Mouse (Mus musculus): ENCODE measurements at regions not wholly inside any gene's neighbourhood (a gene's known extent, or its start where the extent isn't known, plus 50 kb on each side); places are given as distances from the start of the nearest gene placed in this dataset.

GRCm38 (mm10) chr7:64078646-64079045, 75.0 kb upstream of the Trpm1 start:
- Histone ChIP-seq H3K4me3 (ENCODE audit: insufficient read depth, low read depth, low read length) (no peak overlapping the region), H3K27ac (ENCODE audit: insufficient read depth, low read depth, low read length) (no peak overlapping the region), H3K4me1 (ENCODE audit: control insufficient read depth, insufficient read depth, low read length) (no peaks in the 10 kb centered on the region)
- TF ChIP-seq CTCF (IDR thresholded peaks at IDR 0.05; ENCODE audit: insufficient read depth, low read depth, low read length): no peak
- 70% methylated on average over 1 of the region's 1 CpGs for WGBS

GRCm38 (mm10) chr7:64077526-64077925, 76.1 kb upstream of the Trpm1 start:
- Histone ChIP-seq H3K27ac (ENCODE audit: insufficient read depth, low read depth, low read length) (no peak overlapping the region), H3K4me3 (ENCODE audit: insufficient read depth, low read depth, low read length) (no peak overlapping the region), H3K4me1 (ENCODE audit: control insufficient read depth, insufficient read depth, low read length) (no peaks in the 10 kb centered on the region)
- WGBS: 70% methylated on average over 4 of the region's 4 CpGs
- no peak for TF ChIP-seq POLR2A (IDR thresholded peaks at IDR 0.05; ENCODE audit: insufficient read depth, low read depth, low read length)

GRCm38 (mm10) chr7:64076764-64077360, 76.8 kb upstream of the Trpm1 start:
- H3K4me3 ChIP-seq (ENCODE audit: insufficient read depth, low read depth, low read length): no peak overlapping the region
- no peaks in the 10 kb centered on the region for H3K4me1 ChIP-seq (ENCODE audit: control insufficient read depth, insufficient read depth, low read length)
- TF ChIP-seq CTCF (IDR thresholded peaks at IDR 0.05; ENCODE audit: insufficient read depth, low read depth, low read length): no peak
- TF ChIP-seq POLR2A (IDR thresholded peaks at IDR 0.05; ENCODE audit: insufficient read depth, low read depth, low read length): no peak
- 85% methylated on average over 4 of the region's 4 CpGs for WGBS
- no peak overlapping the region for H3K27ac ChIP-seq (ENCODE audit: insufficient read depth, low read depth, low read length)

GRCm38 (mm10) chr7:64075696-64076313, 77.8 kb upstream of the Trpm1 start:
- no peak for TF ChIP-seq POLR2A (IDR thresholded peaks at IDR 0.05; ENCODE audit: insufficient read depth, low read depth, low read length)
- no peak for TF ChIP-seq CTCF (IDR thresholded peaks at IDR 0.05; ENCODE audit: insufficient read depth, low read depth, low read length)
- Histone ChIP-seq H3K4me3 (ENCODE audit: insufficient read depth, low read depth, low read length) (no peak overlapping the region), H3K4me1 (ENCODE audit: control insufficient read depth, insufficient read depth, low read length) (no peaks in the 10 kb centered on the region), H3K27ac (ENCODE audit: insufficient read depth, low read depth, low read length) (no peak overlapping the region)
- 100% methylated on average over 1 of the region's 1 CpGs for WGBS

- TF ChIP-seq POLR2A (IDR thresholded peaks at IDR 0.05; ENCODE audit: insufficient read depth, low read depth, low read length) (no peak), CTCF (IDR thresholded peaks at IDR 0.05; ENCODE audit: insufficient read depth, low read depth, low read length) (no peak)
- no peak overlapping the region for H3K27ac ChIP-seq (ENCODE audit: insufficient read depth, low read depth, low read length)
- H3K4me3 ChIP-seq (ENCODE audit: insufficient read depth, low read depth, low read length): no peak overlapping the region
- WGBS: 94% methylated on average over 4 of the region's 4 CpGs
- no peaks in the 10 kb centered on the region for H3K4me1 ChIP-seq (ENCODE audit: control insufficient read depth, insufficient read depth, low read length)
These were observed 78.9 kb upstream of the Trpm1 start for GRCm38 (mm10) chr7:64074661-64075234.

- WGBS: 88% methylated on average over 4 of the region's 4 CpGs
- H3K27ac ChIP-seq (ENCODE audit: insufficient read depth, low read depth, low read length): no peak overlapping the region
- TF ChIP-seq CTCF (IDR thresholded peaks at IDR 0.05; ENCODE audit: insufficient read depth, low read depth, low read length) (no peak), POLR2A (IDR thresholded peaks at IDR 0.05; ENCODE audit: insufficient read depth, low read depth, low read length) (no peak)
- H3K4me3 ChIP-seq (ENCODE audit: insufficient read depth, low read depth, low read length): no peak overlapping the region
- H3K4me1 ChIP-seq (ENCODE audit: control insufficient read depth, insufficient read depth, low read length): no peaks in the 10 kb centered on the region
These were observed 79.4 kb upstream of the Trpm1 start for GRCm38 (mm10) chr7:64074186-64074585.

GRCm38 (mm10) chr7:64073781-64074180, 79.9 kb upstream of the Trpm1 start:
- Histone ChIP-seq H3K4me3 (ENCODE audit: insufficient read depth, low read depth, low read length) (no peak overlapping the region), H3K4me1 (ENCODE audit: control insufficient read depth, insufficient read depth, low read length) (no peaks in the 10 kb centered on the region), H3K27ac (ENCODE audit: insufficient read depth, low read depth, low read length) (no peak overlapping the region)
- TF ChIP-seq POLR2A (IDR thresholded peaks at IDR 0.05; ENCODE audit: insufficient read depth, low read depth, low read length): no peak
- no peak for TF ChIP-seq CTCF (IDR thresholded peaks at IDR 0.05; ENCODE audit: insufficient read depth, low read depth, low read length)
- WGBS: 92% methylated on average over 3 of the region's 3 CpGs

GRCm38 (mm10) chr7:64070930-64071329, 82.7 kb upstream of the Trpm1 start:
- no peak overlapping the region for H3K4me3 ChIP-seq (ENCODE audit: insufficient read depth, low read depth, low read length)
- no peak overlapping the region for H3K27ac ChIP-seq (ENCODE audit: insufficient read depth, low read depth, low read length)
- TF ChIP-seq POLR2A (IDR thresholded peaks at IDR 0.05; ENCODE audit: insufficient read depth, low read depth, low read length): no peak
- TF ChIP-seq CTCF (IDR thresholded peaks at IDR 0.05; ENCODE audit: insufficient read depth, low read depth, low read length): no peak
- WGBS: 82% methylated on average over 5 of the region's 5 CpGs
- no peaks in the 10 kb centered on the region for H3K4me1 ChIP-seq (ENCODE audit: control insufficient read depth, insufficient read depth, low read length)

GRCm38 (mm10) chr7:64065529-64066247, 87.9 kb upstream of the Trpm1 start:
- TF ChIP-seq CTCF (IDR thresholded peaks at IDR 0.05; ENCODE audit: insufficient read depth, low read depth, low read length): no peak
- no peak for TF ChIP-seq POLR2A (IDR thresholded peaks at IDR 0.05; ENCODE audit: insufficient read depth, low read depth, low read length)
- H3K27ac ChIP-seq (ENCODE audit: insufficient read depth, low read depth, low read length): 0 out of 2 replicates have a peak overlapping the region, but pooled peaks have one; percentile 53
- WGBS: 50% methylated on average over 23 of the region's 23 CpGs
- H3K4me1 ChIP-seq (ENCODE audit: control insufficient read depth, insufficient read depth, low read length): peaks cover 5% of the 10 kb centered on the region; the same call in 1 of the 2 replicates
- H3K4me3 ChIP-seq (ENCODE audit: insufficient read depth, low read depth, low read length): peak overlapping the region; percentile 24

Data from olfactory bulb, adult 2 months (tissue).